Mouse (Mus musculus) frontal cortex, adult (tissue): ENCODE measurements around the gene Gm5592.
"Not testable (repeated sequence)": the region's sequence is repeated elsewhere in the genome, so short reads cannot be mapped to it uniquely, and the experiment has no call there.

Source experiments
- ATAC-seq: cut with Nextera tagmentation; 2 replicates; pipeline ENCODE4 v1.9.2; 2017; ENCODE audit warnings: mild to moderate bottlenecking, moderate library complexity, mixed read lengths; ENCODE audit not compliant: low TSS enrichment

Gm5592 gene

GRCm38 (mm10) chr7:41153541-41153940 is at the start of gene Gm5592:
Gene Gm5592 (plus strand): TSS chr7:41153841.
- ATAC-seq, result not testable (repeated sequence)

- ATAC-seq, result not testable (repeated sequence)
These were observed 2.2 kb downstream of the Gm5592 start for GRCm38 (mm10) chr7:41155806-41156205.

GRCm38 (mm10) chr7:41157879-41158278 is 4.2 kb downstream of the Gm5592 start:
- ATAC-seq, result not testable (repeated sequence)

DNA sequence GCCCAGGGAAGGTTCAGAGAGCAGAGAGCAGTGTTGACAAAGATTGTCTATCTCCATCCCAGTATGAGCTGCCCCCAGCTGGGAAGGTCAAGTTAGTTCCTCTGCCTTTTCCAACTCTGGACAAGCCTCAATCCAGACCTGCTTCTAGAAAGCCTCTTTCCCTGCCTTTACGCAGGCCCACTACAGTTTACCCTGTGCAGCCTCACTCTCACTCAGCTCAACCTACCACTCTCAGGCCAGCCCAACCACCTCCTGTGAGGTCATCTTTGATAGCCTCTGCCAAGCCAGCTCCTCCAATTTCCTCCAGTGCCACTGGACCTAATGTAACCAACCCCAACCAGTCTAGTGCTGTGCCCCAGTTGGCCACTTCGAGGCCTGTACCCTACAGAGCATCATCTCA is 4.9 kb downstream of the Gm5592 start:
- not testable (repeated sequence) for ATAC-seq

- ATAC-seq, result no peak
These were observed 40.0 kb downstream of the Gm5592 start for GRCm38 (mm10) chr7:41193671-41194070.
